Mouse (Mus musculus): ENCODE data around the gene Hibadh. TPM values are rescaled to one million over a fixed set of nuclear protein-coding genes. Genes with fewer than 3 reads are reported as not detected.

Hibadh gene
- total RNA-seq (2021) (100 to 1,000 TPM; 218 to 263 TPM), polyA plus RNA-seq (2012; rRNA removed) (170 and 260 TPM in 2 replicates)
- long read RNA-seq, transcript Hibadh-201 (8 exons, 1,825 nt): major isoform, 252 of 265 reads
- long read RNA-seq, partial matches to known transcripts: 6 of 265 reads
- long read RNA-seq, other reads (novel, unspliced or antisense): 7 of 265 reads

DNA sequence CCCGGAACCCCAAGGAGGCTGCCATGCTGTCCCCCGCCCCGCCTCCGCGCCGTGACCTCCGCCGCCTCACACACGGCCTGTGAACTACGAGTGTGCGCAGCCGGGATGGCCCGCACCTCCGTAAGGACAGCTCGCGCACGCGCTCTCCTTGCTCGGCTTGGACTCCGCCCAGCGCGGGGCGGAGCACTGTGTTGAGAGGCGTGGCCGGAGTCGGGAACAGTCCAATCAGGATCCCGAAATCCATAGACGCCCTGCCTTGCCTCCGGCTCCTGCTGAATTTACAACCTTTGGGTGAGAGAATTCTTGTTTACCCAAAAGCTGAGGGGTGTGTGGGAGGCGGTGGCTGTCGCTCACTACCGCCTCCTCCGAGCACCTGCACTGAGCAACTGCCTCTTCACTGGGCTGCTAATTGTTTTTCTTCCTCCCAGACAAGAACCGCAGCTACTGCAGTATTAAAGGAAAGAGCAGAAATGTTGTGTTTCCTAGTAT is at the start of gene Hibadh:
Gene Hibadh (minus strand): TSS at position 166 of the 489 bp plus-strand sequence.
- DNase-seq: peak; percentile 99 to 100
- WGBS: 1% methylated on average over 34 of the region's 34 CpGs
- peaks cover 3% of the 10 kb centered on the region for H3K36me3 ChIP-seq (ENCODE audit: control insufficient read depth, insufficient read depth, low read length)
- peak within 1 kb of the TSS; percentile 93 for H3K27ac ChIP-seq
- peak within 1 kb of the TSS; percentile 81 for H3K9ac ChIP-seq (ENCODE audit: low read depth, low read length)
- intact Hi-C loops (cut with DNase I): loop anchor here (2.0 kb wide), 1 partner anchor 79 kb away; no protein-coding TSS in a partner anchor
- peaks cover 4% of the 10 kb centered on the region; the same call in 1 of the 2 replicates for H3K79me2 ChIP-seq (replicated peaks; ENCODE audit: control insufficient read depth, insufficient read depth, low read length)
- peak within 1 kb of the TSS; percentile 62 for H3K4me3 ChIP-seq
- peak; percentile 66; the same call in 1 of the 2 replicates for TF ChIP-seq EP300 (IDR thresholded peaks at IDR 0.05; ENCODE audit: insufficient read depth, low read depth, low read length)
- TF ChIP-seq POLR2A (IDR thresholded peaks at IDR 0.05; ENCODE audit: insufficient read depth, low read depth, low read length): peak; percentile 88
- peak; percentile 62 for TF ChIP-seq CTCF (IDR thresholded peaks at IDR 0.05)
- peaks cover 2% of the 10 kb centered on the region; the same call in 1 of the 2 replicates for H3K27me3 ChIP-seq (ENCODE audit: control insufficient read depth, insufficient read depth, low read length)
- peaks cover 3% of the 10 kb centered on the region for H3K4me1 ChIP-seq (ENCODE audit: control insufficient read depth, insufficient read depth, low read length)

DNA sequence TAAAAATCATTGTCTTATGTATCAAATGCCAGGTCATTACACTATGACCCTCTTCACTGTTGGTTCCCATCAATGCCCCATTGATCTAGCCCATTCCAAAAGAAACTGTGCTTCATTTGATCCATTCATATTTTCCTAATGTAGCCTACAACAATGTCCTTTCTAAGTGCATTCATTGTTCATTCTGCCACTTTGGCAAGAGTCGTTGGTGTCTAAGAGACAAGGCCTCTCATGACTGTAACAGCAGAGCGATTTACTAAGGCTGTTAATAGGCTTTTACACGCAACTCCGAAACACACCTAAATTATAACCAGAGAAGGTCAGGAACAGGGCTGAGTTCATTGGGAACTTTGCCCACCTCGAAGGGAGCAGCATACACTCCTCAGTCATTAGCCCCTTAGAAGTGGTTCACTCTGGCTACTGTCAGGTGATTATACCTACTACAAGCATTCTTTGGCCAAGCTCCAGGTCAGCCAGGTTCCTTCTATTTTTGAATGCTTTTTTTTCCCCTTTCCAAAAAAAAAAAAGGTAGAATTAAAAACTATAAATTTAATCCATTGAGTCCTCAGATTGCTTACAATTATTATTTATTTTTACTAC is 46.8 kb upstream of the Hibadh start:
- Histone ChIP-seq H3K27me3 (ENCODE audit: control insufficient read depth, insufficient read depth, low read length) (no peaks in the 10 kb centered on the region), H3K79me2 (replicated peaks; ENCODE audit: control insufficient read depth, insufficient read depth, low read length) (no peaks in the 10 kb centered on the region), H3K4me1 (ENCODE audit: control insufficient read depth, insufficient read depth, low read length) (no peaks in the 10 kb centered on the region), H3K9ac (ENCODE audit: low read depth, low read length) (no peak overlapping the region), H3K4me3 (no peak overlapping the region), H3K36me3 (ENCODE audit: control insufficient read depth, insufficient read depth, low read length) (no peaks in the 10 kb centered on the region), H3K27ac (no peak overlapping the region)
- TF ChIP-seq POLR2A (IDR thresholded peaks at IDR 0.05; ENCODE audit: insufficient read depth, low read depth, low read length) (no peak), EP300 (IDR thresholded peaks at IDR 0.05; ENCODE audit: insufficient read depth, low read depth, low read length) (no peak), CTCF (IDR thresholded peaks at IDR 0.05) (no peak)
- intact Hi-C loops (cut with DNase I): no loop called here
- DNase-seq: no peak
- 79% methylated on average over 5 of the region's 5 CpGs for WGBS

DNA sequence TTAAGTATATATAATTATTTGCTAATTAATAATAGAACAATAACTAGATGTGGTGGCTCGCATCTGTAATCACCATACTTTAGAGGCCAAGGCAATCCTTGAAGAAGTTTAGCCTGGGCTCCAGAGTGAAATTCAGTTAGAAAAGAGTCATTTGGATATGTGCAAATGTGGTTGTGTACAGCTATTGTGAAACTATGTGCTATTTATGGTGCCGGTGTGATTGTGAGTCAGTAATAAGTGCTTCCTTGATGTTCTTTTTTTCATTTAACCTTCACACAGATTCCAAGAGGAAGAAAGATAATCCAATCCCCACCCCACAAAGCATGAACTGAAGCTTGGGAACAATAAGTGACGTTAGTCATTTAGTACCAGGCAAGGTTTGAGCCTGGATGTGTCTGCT is 42.4 kb upstream of the Hibadh start:
- WGBS: 76% methylated on average over 3 of the region's 3 CpGs
- no peak for DNase-seq
- Histone ChIP-seq H3K36me3 (ENCODE audit: control insufficient read depth, insufficient read depth, low read length) (no peaks in the 10 kb centered on the region), H3K4me3 (no peak overlapping the region), H3K27ac (no peak overlapping the region), H3K4me1 (ENCODE audit: control insufficient read depth, insufficient read depth, low read length) (no peaks in the 10 kb centered on the region), H3K9ac (ENCODE audit: low read depth, low read length) (no peak overlapping the region), H3K27me3 (ENCODE audit: control insufficient read depth, insufficient read depth, low read length) (no peaks in the 10 kb centered on the region), H3K79me2 (replicated peaks; ENCODE audit: control insufficient read depth, insufficient read depth, low read length) (no peaks in the 10 kb centered on the region)
- intact Hi-C loops (cut with DNase I): no loop called here
- TF ChIP-seq POLR2A (IDR thresholded peaks at IDR 0.05; ENCODE audit: insufficient read depth, low read depth, low read length) (no peak), EP300 (IDR thresholded peaks at IDR 0.05; ENCODE audit: insufficient read depth, low read depth, low read length) (no peak)

DNA sequence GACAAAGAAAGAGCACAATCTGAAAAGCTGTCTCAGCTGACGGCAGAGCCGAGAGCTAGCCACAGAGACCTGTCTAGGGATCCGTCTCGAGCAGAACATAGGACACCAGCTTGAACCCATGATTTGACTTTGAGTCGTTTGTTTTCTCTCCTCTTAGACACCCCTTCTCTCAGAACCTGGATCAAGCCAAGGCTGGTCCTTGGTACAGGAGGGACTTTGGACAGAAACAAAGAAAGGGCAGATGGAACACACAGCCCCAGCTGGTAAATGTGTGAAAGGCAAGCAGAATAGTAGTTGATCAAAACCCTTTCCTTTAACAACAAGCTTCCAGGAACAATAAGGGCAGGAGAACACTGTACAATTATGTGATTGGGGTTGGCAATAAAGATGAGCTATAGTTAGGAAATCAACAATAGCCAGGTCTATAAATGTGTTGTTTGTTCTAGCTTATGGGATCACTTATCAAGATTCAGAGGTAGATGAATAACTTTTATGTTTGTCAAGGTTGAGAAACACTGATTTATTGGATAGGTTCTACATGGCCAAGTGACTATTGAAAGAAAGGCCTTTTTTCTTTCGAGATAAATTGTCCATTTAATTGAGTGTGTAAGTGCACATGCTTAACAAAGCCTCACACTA is 41.8 kb upstream of the Hibadh start:
- H3K36me3 ChIP-seq (ENCODE audit: control insufficient read depth, insufficient read depth, low read length): no peaks in the 10 kb centered on the region
- no peak overlapping the region for H3K27ac ChIP-seq
- intact Hi-C loops (cut with DNase I): no loop called here

DNA sequence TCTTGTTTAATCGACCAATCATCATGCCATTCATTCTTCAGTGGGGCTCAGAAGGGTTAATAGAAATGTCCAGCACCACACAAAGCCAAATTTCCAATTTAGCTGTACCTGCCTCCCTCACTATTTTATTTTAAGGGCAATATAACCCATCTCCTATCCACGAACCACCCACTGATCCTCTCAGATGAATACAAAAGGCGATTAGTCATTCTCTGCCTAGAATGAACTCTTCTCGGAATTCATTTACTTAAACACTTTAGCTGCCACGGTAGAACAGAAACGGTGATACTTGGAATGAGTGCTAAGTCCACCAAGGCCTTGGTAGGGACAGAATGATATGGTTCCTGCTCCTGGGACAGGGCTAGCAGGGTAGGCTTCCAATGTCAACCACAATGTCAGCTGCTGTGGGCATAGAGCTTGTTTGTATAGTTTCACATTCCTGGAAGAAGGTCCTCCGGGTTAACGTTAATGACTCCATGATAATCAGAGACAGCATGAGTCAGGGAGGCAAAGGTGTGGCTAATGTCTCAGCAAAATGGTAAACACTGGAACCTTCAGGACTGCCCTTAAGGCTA is 40.4 kb upstream of the Hibadh start:
- H3K27me3 ChIP-seq (ENCODE audit: control insufficient read depth, insufficient read depth, low read length): no peaks in the 10 kb centered on the region
- DNase-seq: no peak
- no peaks in the 10 kb centered on the region for H3K4me1 ChIP-seq (ENCODE audit: control insufficient read depth, insufficient read depth, low read length)
- H3K36me3 ChIP-seq (ENCODE audit: control insufficient read depth, insufficient read depth, low read length): no peaks in the 10 kb centered on the region
- H3K27ac ChIP-seq: no peak overlapping the region
- no peaks in the 10 kb centered on the region for H3K79me2 ChIP-seq (replicated peaks; ENCODE audit: control insufficient read depth, insufficient read depth, low read length)
- H3K4me3 ChIP-seq: no peak overlapping the region
- intact Hi-C loops (cut with DNase I): no loop called here
- TF ChIP-seq POLR2A (IDR thresholded peaks at IDR 0.05; ENCODE audit: insufficient read depth, low read depth, low read length): no peak
- H3K9ac ChIP-seq (ENCODE audit: low read depth, low read length): no peak overlapping the region
- 57% methylated on average over 8 of the region's 8 CpGs for WGBS

More for the DNA sequence above, 41.8 kb upstream of the Hibadh start:
- TF ChIP-seq EP300 (IDR thresholded peaks at IDR 0.05; ENCODE audit: insufficient read depth, low read depth, low read length) (no peak), CTCF (IDR thresholded peaks at IDR 0.05) (no peak), POLR2A (IDR thresholded peaks at IDR 0.05; ENCODE audit: insufficient read depth, low read depth, low read length) (no peak)
- no peak overlapping the region for H3K9ac ChIP-seq (ENCODE audit: low read depth, low read length)
- no peak for DNase-seq
- H3K79me2 ChIP-seq (replicated peaks; ENCODE audit: control insufficient read depth, insufficient read depth, low read length): no peaks in the 10 kb centered on the region
- no peak overlapping the region for H3K4me3 ChIP-seq
- H3K4me1 ChIP-seq (ENCODE audit: control insufficient read depth, insufficient read depth, low read length): no peaks in the 10 kb centered on the region
- 76% methylated on average over 6 of the region's 6 CpGs for WGBS
- H3K27me3 ChIP-seq (ENCODE audit: control insufficient read depth, insufficient read depth, low read length): no peaks in the 10 kb centered on the region

All from heart, adult 2 months (tissue).